7 mouse cellular contexts compared by ENCODE assay signal in genomic region chr17:73305622-73306021, GRCm38 (mm10).
DNase-seq lines count a peak whose midpoint lies in the region; ATAC-seq and TF ChIP-seq lines count a peak whose summit lies in the region.

No protein-coding gene starts in this region.

- 57% methylated on average over 9 of the region's 9 CpGs for WGBS in hindbrain, embryonic 11.5 days
- 61% methylated on average over 9 of the region's 9 CpGs for WGBS in liver, adult 2 months

- no peaks in the 10 kb centered on the region for H3K4me1 ChIP-seq in hindbrain, embryonic 11.5 days (replicated peaks; ENCODE audit: control insufficient read depth, insufficient read depth, low read length)
- no peaks in the 10 kb centered on the region for H3K4me1 ChIP-seq in liver, adult 2 months (ENCODE audit: control insufficient read depth, insufficient read depth, low read length)

- H3K79me2 ChIP-seq in liver, adult 2 months (ENCODE audit: control insufficient read depth, insufficient read depth, low read length): no peaks in the 10 kb centered on the region

- TF ChIP-seq CTCF in liver, adult 2 months (IDR thresholded peaks at IDR 0.05; ENCODE audit: low read depth, low read length): peak; percentile 60; the same call in 1 of the 2 replicates

- no peaks in the 10 kb centered on the region for H3K27me3 ChIP-seq in hindbrain, embryonic 11.5 days (ENCODE audit: control insufficient read depth, insufficient read depth, low read length)
- H3K27me3 ChIP-seq in liver, adult 2 months (ENCODE audit: control insufficient read depth, insufficient read depth, low read length): no peaks in the 10 kb centered on the region; the same call in 1 of the 2 replicates

- no peak overlapping the region for H3K9ac ChIP-seq in hindbrain, embryonic 11.5 days (ENCODE audit: low read depth, low read length)
- no peak overlapping the region for H3K9ac ChIP-seq in liver, adult 2 months (ENCODE audit: low read depth, low read length)

- no peak overlapping the region for H3K27ac ChIP-seq in hindbrain, embryonic 11.5 days (ENCODE audit: low read depth, low read length)
- H3K27ac ChIP-seq in liver, adult 2 months (replicated peaks; ENCODE audit: insufficient read depth, low read depth, low read length): no peak overlapping the region

- no peaks in the 10 kb centered on the region for H3K36me3 ChIP-seq in hindbrain, embryonic 11.5 days (ENCODE audit: control insufficient read depth, insufficient read depth, low read length)
- no peaks in the 10 kb centered on the region for H3K36me3 ChIP-seq in liver, adult 2 months (ENCODE audit: control insufficient read depth, insufficient read depth, low read length)

- TF ChIP-seq POLR2A in liver, adult 2 months (IDR thresholded peaks at IDR 0.05; ENCODE audit: extremely low read depth, insufficient read depth, low read length): no peak

- H3K9me3 ChIP-seq in hindbrain, embryonic 11.5 days (ENCODE audit: control insufficient read depth, low read length): no peaks in the 10 kb centered on the region

- no peak overlapping the region for H3K4me2 ChIP-seq in hindbrain, embryonic 11.5 days (replicated peaks; ENCODE audit: low read depth, low read length)

- ATAC-seq in hindbrain, embryonic 11.5 days (ENCODE audit: low FRiP score): no peak

- no peak overlapping the region for H3K4me3 ChIP-seq in hindbrain, embryonic 11.5 days (ENCODE audit: low read depth, low read length)
- no peak overlapping the region for H3K4me3 ChIP-seq in liver, adult 2 months (ENCODE audit: insufficient read depth, low read depth, low read length)

- DNase-seq in left cerebral cortex, adult 18-20 months (ENCODE audit: low spot score in 2 of 2): peak; percentile 53 to 75
- DNase-seq in left cerebral cortex, adult 11 months (ENCODE audit: low spot score): no peak
- DNase-seq in Muller cell, postnatal 12 days (ENCODE audit: inconsistent ontology term): peak; percentile 33
- peak; percentile 46 for DNase-seq in c-Kit-positive CD71-positive TER-119-negative erythroid progenitor cells, embryonic 14.5 days (ENCODE audit: low read depth)
- DNase-seq in hindbrain, embryonic 11.5 days (ENCODE audit: low spot score): peak; percentile 85
- DNase-seq in liver, adult 2 months (ENCODE audit: extremely low read depth, low read depth, low spot score): peak; percentile 41
- DNase-seq in spleen, postnatal 10 days (ENCODE audit: low spot score in 2 of 2): peak; percentile 19 to 69
